Mouse (Mus musculus): ENCODE measurements around the gene Traf1. TPM values are rescaled to one million over a fixed set of nuclear protein-coding genes. Genes with fewer than 3 reads are reported as not detected.
A peak's percentile ranks its signal among the peaks of the same experiment; 100 is the strongest.

Traf1 gene
- polyA plus RNA-seq, 1 experiment: 64.4 TPM

- WGBS: 88% methylated on average over 1 of the region's 1 CpGs
- Histone ChIP-seq H3K4me3 (ENCODE audit: extremely low read depth, insufficient read depth, insufficient read length) (no peak overlapping the region), H3K4me1 (ENCODE audit: control insufficient read depth, insufficient read depth, insufficient read length) (no peaks in the 10 kb centered on the region), H3K27me3 (ENCODE audit: control insufficient read depth, insufficient read depth, low read length) (no peaks in the 10 kb centered on the region), H3K36me3 (ENCODE audit: control insufficient read depth, insufficient read depth, low read length) (no peaks in the 10 kb centered on the region), H3K27ac (ENCODE audit: insufficient read depth, low read length) (no peak overlapping the region)
- no peak for DNase-seq (ENCODE audit: low read depth in 1 of 2, low spot score in 2 of 2)
- no peak for TF ChIP-seq POLR2A (IDR thresholded peaks at IDR 0.05; ENCODE audit: low read depth, low read length)
- no peak for TF ChIP-seq CTCF (IDR thresholded peaks at IDR 0.05; ENCODE audit: extremely low read depth, insufficient read depth, insufficient read length, insufficient replicate concordance)
These were observed 28.2 kb upstream of the Traf1 start for GRCm38 (mm10) chr2:34989749-34990148.

- H3K36me3 ChIP-seq (ENCODE audit: control insufficient read depth, insufficient read depth, low read length): no peaks in the 10 kb centered on the region
- no peak overlapping the region for H3K27ac ChIP-seq (ENCODE audit: insufficient read depth, low read length)
- no peak overlapping the region for H3K4me3 ChIP-seq (ENCODE audit: extremely low read depth, insufficient read depth, insufficient read length)
- no peak for TF ChIP-seq CTCF (IDR thresholded peaks at IDR 0.05; ENCODE audit: extremely low read depth, insufficient read depth, insufficient read length, insufficient replicate concordance)
- no peak for TF ChIP-seq POLR2A (IDR thresholded peaks at IDR 0.05; ENCODE audit: low read depth, low read length)
- H3K4me1 ChIP-seq (ENCODE audit: control insufficient read depth, insufficient read depth, insufficient read length): no peaks in the 10 kb centered on the region
- H3K27me3 ChIP-seq (ENCODE audit: control insufficient read depth, insufficient read depth, low read length): no peaks in the 10 kb centered on the region
- DNase-seq (ENCODE audit: low read depth in 1 of 2, low spot score in 2 of 2): no peak
- WGBS: 63% methylated on average over 1 of the region's 1 CpGs
These were observed 26.0 kb upstream of the Traf1 start for GRCm38 (mm10) chr2:34987595-34987994.

GRCm38 (mm10) chr2:34984885-34985284 is 23.3 kb upstream of the Traf1 start:
- Histone ChIP-seq H3K4me3 (ENCODE audit: extremely low read depth, insufficient read depth, insufficient read length) (no peak overlapping the region), H3K27me3 (ENCODE audit: control insufficient read depth, insufficient read depth, low read length) (no peaks in the 10 kb centered on the region), H3K4me1 (ENCODE audit: control insufficient read depth, insufficient read depth, insufficient read length) (peaks cover 14% of the 10 kb centered on the region; the same call in 1 of the 2 replicates), H3K27ac (ENCODE audit: insufficient read depth, low read length) (no peak overlapping the region), H3K36me3 (ENCODE audit: control insufficient read depth, insufficient read depth, low read length) (no peaks in the 10 kb centered on the region)
- TF ChIP-seq POLR2A (IDR thresholded peaks at IDR 0.05; ENCODE audit: low read depth, low read length) (no peak), CTCF (IDR thresholded peaks at IDR 0.05; ENCODE audit: extremely low read depth, insufficient read depth, insufficient read length, insufficient replicate concordance) (no peak)
- DNase-seq (ENCODE audit: low read depth in 1 of 2, low spot score in 2 of 2): no peak
- 88% methylated on average over 8 of the region's 8 CpGs for WGBS

- no peak for TF ChIP-seq POLR2A (IDR thresholded peaks at IDR 0.05; ENCODE audit: low read depth, low read length)
- no peak for TF ChIP-seq CTCF (IDR thresholded peaks at IDR 0.05; ENCODE audit: extremely low read depth, insufficient read depth, insufficient read length, insufficient replicate concordance)
- 74% methylated on average over 11 of the region's 11 CpGs for WGBS
- Histone ChIP-seq H3K36me3 (ENCODE audit: control insufficient read depth, insufficient read depth, low read length) (no peaks in the 10 kb centered on the region), H3K27ac (ENCODE audit: insufficient read depth, low read length) (no peak overlapping the region), H3K27me3 (ENCODE audit: control insufficient read depth, insufficient read depth, low read length) (no peaks in the 10 kb centered on the region), H3K4me1 (ENCODE audit: control insufficient read depth, insufficient read depth, insufficient read length) (peaks cover 24% of the 10 kb centered on the region), H3K4me3 (ENCODE audit: extremely low read depth, insufficient read depth, insufficient read length) (no peak overlapping the region)
- no peak for DNase-seq (ENCODE audit: low read depth in 1 of 2, low spot score in 2 of 2)
These were observed 21.5 kb upstream of the Traf1 start for GRCm38 (mm10) chr2:34982906-34983698.

- H3K4me3 ChIP-seq (ENCODE audit: extremely low read depth, insufficient read depth, insufficient read length): no peak overlapping the region
- DNase-seq (ENCODE audit: low read depth in 1 of 2, low spot score in 2 of 2): no peak
- 68% methylated on average over 14 of the region's 14 CpGs for WGBS
- H3K27me3 ChIP-seq (ENCODE audit: control insufficient read depth, insufficient read depth, low read length): no peaks in the 10 kb centered on the region
- H3K4me1 ChIP-seq (ENCODE audit: control insufficient read depth, insufficient read depth, insufficient read length): peaks cover 30% of the 10 kb centered on the region
- H3K27ac ChIP-seq (ENCODE audit: insufficient read depth, low read length): no peak overlapping the region
- TF ChIP-seq CTCF (IDR thresholded peaks at IDR 0.05; ENCODE audit: extremely low read depth, insufficient read depth, insufficient read length, insufficient replicate concordance): no peak
- TF ChIP-seq POLR2A (IDR thresholded peaks at IDR 0.05; ENCODE audit: low read depth, low read length): no peak
- H3K36me3 ChIP-seq (ENCODE audit: control insufficient read depth, insufficient read depth, low read length): no peaks in the 10 kb centered on the region
These were observed 20.6 kb upstream of the Traf1 start for GRCm38 (mm10) chr2:34982096-34982724.

- Histone ChIP-seq H3K4me1 (ENCODE audit: control insufficient read depth, insufficient read depth, insufficient read length) (peaks cover 41% of the 10 kb centered on the region), H3K4me3 (ENCODE audit: extremely low read depth, insufficient read depth, insufficient read length) (no peak overlapping the region), H3K27ac (ENCODE audit: insufficient read depth, low read length) (0 out of 2 replicates have a peak overlapping the region, but pooled peaks have one; percentile 29), H3K36me3 (ENCODE audit: control insufficient read depth, insufficient read depth, low read length) (no peaks in the 10 kb centered on the region), H3K27me3 (ENCODE audit: control insufficient read depth, insufficient read depth, low read length) (no peaks in the 10 kb centered on the region)
- DNase-seq (ENCODE audit: low read depth in 1 of 2, low spot score in 2 of 2): no peak
- WGBS: 30% methylated on average over 3 of the region's 3 CpGs
- no peak for TF ChIP-seq POLR2A (IDR thresholded peaks at IDR 0.05; ENCODE audit: low read depth, low read length)
- no peak for TF ChIP-seq CTCF (IDR thresholded peaks at IDR 0.05; ENCODE audit: extremely low read depth, insufficient read depth, insufficient read length, insufficient replicate concordance)
These were observed 18.0 kb upstream of the Traf1 start for GRCm38 (mm10) chr2:34979459-34980011.
